Mouse (Mus musculus): Measurements from ENCODE around the gene Tmem63c.

Tmem63c gene

GRCm38 (mm10) chr12:87132210-87132609, 111.1 kb downstream of the Tmem63c start:
- DNase-seq (ENCODE audit: low spot score) = no peak

DNA sequence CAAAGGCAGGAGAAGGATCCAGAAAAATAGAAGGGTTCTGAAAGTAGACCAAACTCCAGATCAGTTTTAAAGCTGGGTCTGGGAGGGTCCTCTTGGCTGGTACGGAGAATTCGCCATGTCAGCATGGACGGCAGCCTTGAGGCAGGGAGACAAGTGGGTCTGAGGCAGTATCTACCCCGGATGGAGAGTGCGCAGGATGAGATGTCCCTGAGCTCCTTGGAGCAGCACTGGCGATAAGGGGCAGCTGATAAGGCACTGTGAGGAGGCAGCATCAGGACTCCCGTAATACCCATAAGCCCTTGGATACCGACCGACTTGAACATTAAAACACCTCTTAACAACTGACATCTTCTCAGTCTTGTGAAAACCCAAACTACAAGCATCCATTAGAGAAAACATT, 111.6 kb downstream of the Tmem63c start:
- DNase-seq (ENCODE audit: low spot score) = no peak

DNA sequence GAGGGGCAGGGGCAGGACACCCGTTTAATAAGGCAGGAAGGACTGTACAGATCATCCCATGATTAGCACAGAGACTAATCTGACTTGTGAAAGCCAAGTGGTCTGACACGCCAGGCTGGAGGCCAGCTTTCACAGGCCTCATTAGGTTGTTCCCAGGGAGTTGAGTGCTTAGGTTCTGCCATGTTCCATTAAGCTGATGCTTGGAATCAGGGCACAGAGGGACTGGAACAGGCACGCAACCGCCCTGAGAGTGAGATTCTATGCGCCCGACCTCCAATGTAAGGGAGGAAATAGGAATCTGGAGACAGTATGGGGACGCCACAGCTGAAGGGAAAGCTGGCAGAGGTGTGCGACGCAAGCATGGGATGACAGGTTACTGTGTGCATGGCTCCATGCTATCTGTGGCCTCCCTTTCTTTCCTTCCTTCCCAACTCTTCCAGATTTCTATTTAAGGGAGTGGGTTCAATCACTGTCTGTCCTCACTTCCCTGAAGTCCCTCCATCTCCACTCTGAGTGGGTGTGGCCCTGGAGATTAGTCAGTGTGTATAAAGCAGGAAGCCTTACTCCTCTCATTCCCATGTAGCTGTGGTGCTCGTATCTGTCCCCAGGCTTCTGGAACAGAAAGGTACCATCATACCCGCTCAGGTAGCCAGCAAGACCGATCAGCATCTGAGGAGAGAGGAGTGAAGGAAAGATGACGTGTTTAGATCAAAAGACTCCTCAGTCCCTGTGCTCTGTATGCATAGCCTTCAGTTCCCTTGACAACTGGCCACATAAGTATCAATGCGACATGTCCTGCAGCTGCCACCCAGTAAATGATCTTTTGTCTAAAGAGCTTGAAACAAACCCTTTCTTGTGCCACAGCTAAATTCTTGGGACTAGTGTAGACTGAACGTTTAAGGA, 116.5 kb downstream of the Tmem63c start:
- DNase-seq (ENCODE audit: low spot score) = no peak

DNA sequence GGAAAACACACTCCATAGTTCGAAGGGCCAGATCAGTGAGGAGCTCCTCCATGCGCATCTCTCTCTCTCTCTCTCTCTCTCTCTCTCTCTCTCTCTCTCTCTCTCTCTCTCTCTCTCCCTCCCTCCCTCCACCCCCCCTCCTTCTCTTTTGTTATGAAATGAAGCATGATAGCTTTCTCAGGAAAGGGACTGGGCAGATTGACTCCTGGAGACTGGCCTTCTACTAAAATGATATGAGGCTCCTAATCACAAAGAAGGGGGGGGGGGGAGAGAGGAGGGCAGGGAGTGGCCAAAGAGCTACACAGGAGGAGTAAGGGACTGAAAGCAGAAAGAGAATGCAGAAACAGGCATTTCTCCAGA, 117.2 kb downstream of the Tmem63c start:
- DNase-seq (ENCODE audit: low spot score) = no peak

GRCm38 (mm10) chr12:87138768-87139167, 117.6 kb downstream of the Tmem63c start:
- DNase-seq (ENCODE audit: low spot score) = no peak

Data from left cerebral cortex, adult 11 months (tissue).